9 mouse cellular contexts compared by ENCODE assay signal in genomic region chr11:49653079-49653408, GRCm38 (mm10). TPM values are rescaled to one million over a fixed set of nuclear protein-coding genes. Genes with fewer than 3 reads are reported as not detected.
DNase-seq lines count a peak whose midpoint lies in the region; ATAC-seq lines count a peak whose summit lies in the region.
"Had no signal": no experiment of that assay in that cellular context is flagged by ENCODE, and none has a peak within 500 bp of the region (broad histone marks: within the 10 kb centered on the region; RNA-seq: fewer than 3 reads in every experiment).

No protein-coding gene starts in this region.

- peak overlapping the region; percentile 64 for H3K4me2 ChIP-seq in heart, embryonic 12.5 days
- peak overlapping the region; percentile 11; the same call in 1 of the 2 replicates for H3K4me2 ChIP-seq in embryonic facial prominence, embryonic 12.5 days (replicated peaks)
- H3K4me2 ChIP-seq in hindbrain, embryonic 14.5 days (replicated peaks), result peak overlapping the region; percentile 36
- H3K4me2 ChIP-seq in midbrain, embryonic 13.5 days (replicated peaks), result peak overlapping the region; percentile 41

- H3K9ac ChIP-seq in heart, embryonic 12.5 days, result peak overlapping the region; percentile 44; the same call in 1 of the 2 replicates
- no peak overlapping the region for H3K9ac ChIP-seq in embryonic facial prominence, embryonic 12.5 days
- 0 out of 2 replicates have a peak overlapping the region, but pooled peaks have one; percentile 31 for H3K9ac ChIP-seq in hindbrain, embryonic 14.5 days
- H3K9ac ChIP-seq in midbrain, embryonic 13.5 days (replicated peaks), result no peak overlapping the region

- no peak for DNase-seq in heart, postnatal 36 days
- no peak for DNase-seq in hindbrain, embryonic 14.5 days (ENCODE audit: low spot score)
- no peak for DNase-seq in frontal cortex, postnatal 10 days (ENCODE audit: low spot score in 2 of 2)
- DNase-seq in natural killer cell, adult 2 months (ENCODE audit: low spot score in 2 of 2), result no peak
- no peak for DNase-seq in urinary bladder, adult 18-20 months (ENCODE audit: low spot score in 2 of 2)

- WGBS in heart, embryonic 12.5 days, result 31% methylated on average over 11 of the region's 11 CpGs
- WGBS in embryonic facial prominence, embryonic 12.5 days, result 44% methylated on average over 11 of the region's 11 CpGs
- WGBS in hindbrain, embryonic 14.5 days, result 40% methylated on average over 11 of the region's 11 CpGs
- WGBS in midbrain, embryonic 13.5 days, result 40% methylated on average over 11 of the region's 11 CpGs

- intact Hi-C loops in heart, postnatal 36 days (cut with DNase I), result loop anchor here (2.0 kb wide), 3 partner anchors 60 to 216 kb away; partner anchors contain the start of gene Cnot6

- H3K27ac ChIP-seq in heart, embryonic 12.5 days (ENCODE audit: poor library complexity, severe bottlenecking), result no peak overlapping the region
- no peak overlapping the region for H3K27ac ChIP-seq in embryonic facial prominence, embryonic 12.5 days
- no peak overlapping the region for H3K27ac ChIP-seq in hindbrain, embryonic 14.5 days
- H3K27ac ChIP-seq in midbrain, embryonic 13.5 days, result no peak overlapping the region

- no peaks in the 10 kb centered on the region for H3K36me3 ChIP-seq in heart, embryonic 12.5 days
- no peaks in the 10 kb centered on the region for H3K36me3 ChIP-seq in embryonic facial prominence, embryonic 12.5 days
- no peaks in the 10 kb centered on the region for H3K36me3 ChIP-seq in hindbrain, embryonic 14.5 days (replicated peaks; ENCODE audit: control insufficient read depth, insufficient read depth)
- no peaks in the 10 kb centered on the region for H3K36me3 ChIP-seq in midbrain, embryonic 13.5 days
- H3K36me3 ChIP-seq: G1E had no signal

- peak overlapping the region; percentile 20; the same call in 1 of the 2 replicates for H3K4me3 ChIP-seq in heart, embryonic 12.5 days
- no peak overlapping the region for H3K4me3 ChIP-seq in embryonic facial prominence, embryonic 12.5 days
- H3K4me3 ChIP-seq in hindbrain, embryonic 14.5 days (replicated peaks; ENCODE audit: low read length), result no peak overlapping the region
- no peak overlapping the region for H3K4me3 ChIP-seq in midbrain, embryonic 13.5 days (replicated peaks)

- H3K9me3 ChIP-seq in heart, embryonic 12.5 days (replicated peaks), result 0 out of 2 replicates have a peak, but pooled peaks cover 4% of the 10 kb centered on the region
- H3K9me3 ChIP-seq in embryonic facial prominence, embryonic 12.5 days, result peaks cover 4% of the 10 kb centered on the region; the same call in 1 of the 2 replicates
- no peaks in the 10 kb centered on the region for H3K9me3 ChIP-seq in hindbrain, embryonic 14.5 days (ENCODE audit: control insufficient read depth, low read length)
- no peaks in the 10 kb centered on the region for H3K9me3 ChIP-seq in midbrain, embryonic 13.5 days

- peaks cover 37% of the 10 kb centered on the region for H3K4me1 ChIP-seq in heart, embryonic 12.5 days (replicated peaks)
- peaks cover 7% of the 10 kb centered on the region for H3K4me1 ChIP-seq in embryonic facial prominence, embryonic 12.5 days
- H3K4me1 ChIP-seq in hindbrain, embryonic 14.5 days (replicated peaks; ENCODE audit: control insufficient read depth, insufficient read depth, low read length), result 0 out of 2 replicates have a peak, but pooled peaks cover 6% of the 10 kb centered on the region
- peaks cover 4% of the 10 kb centered on the region for H3K4me1 ChIP-seq in midbrain, embryonic 13.5 days (replicated peaks)

- no peaks in the 10 kb centered on the region for H3K27me3 ChIP-seq in heart, embryonic 12.5 days (replicated peaks)
- H3K27me3 ChIP-seq in embryonic facial prominence, embryonic 12.5 days, result no peaks in the 10 kb centered on the region
- H3K27me3 ChIP-seq in hindbrain, embryonic 14.5 days (ENCODE audit: control insufficient read depth, insufficient read depth, low read length), result no peaks in the 10 kb centered on the region
- no peaks in the 10 kb centered on the region for H3K27me3 ChIP-seq in midbrain, embryonic 13.5 days

- ATAC-seq in heart, embryonic 12.5 days (ENCODE audit: insufficient number of reproducible peaks, low FRiP score), result peak; percentile 42; the same call in 1 of the 2 replicates
- no peak for ATAC-seq in embryonic facial prominence, embryonic 12.5 days (ENCODE audit: insufficient number of reproducible peaks, insufficient read depth, low FRiP score, low TSS enrichment)
- ATAC-seq in hindbrain, embryonic 14.5 days (ENCODE audit: low FRiP score), result peak; percentile 31; the same call in 1 of the 2 replicates
- peak; percentile 9; the same call in 1 of the 2 replicates for ATAC-seq in midbrain, embryonic 13.5 days

RNA-seq across cellular contexts. Expression of gene Scgb3a1, which starts 10.4 kb away (rescaled TPM):
- polyA plus RNA-seq in heart, embryonic 12.5 days (2016; fragmentation: Nextera tagmentation; extraction: Ambion mirVana), result 0.40 TPM in 1 of 2 replicates, not detected in the other
- total RNA-seq in heart, postnatal 36 days (2021), result 1 to 10 TPM in 1 of 2 experiments, not detected in 1; 1.2 TPM
- polyA plus RNA-seq in embryonic facial prominence, embryonic 12.5 days (2016; fragmentation: Nextera tagmentation; extraction: Ambion mirVana), result not detected in 2 replicates
- polyA plus RNA-seq in hindbrain, embryonic 14.5 days (2014; fragmentation: Nextera tagmentation; extraction: Ambion mirVana), result not detected in 2 replicates
- not detected in 2 replicates for polyA plus RNA-seq in midbrain, embryonic 13.5 days (2015; fragmentation: Nextera tagmentation; extraction: Ambion mirVana)
- total RNA-seq: G1E had no signal
- polyA plus RNA-seq: G1E had no signal

RNA-seq across cellular contexts. Expression of gene Flt4, which starts 44.0 kb away (rescaled TPM):
- 8.3 and 8.6 TPM in 2 replicates for polyA plus RNA-seq in heart, embryonic 12.5 days (2016; fragmentation: Nextera tagmentation; extraction: Ambion mirVana)
- 10 to 100 TPM; 10.3 to 11.6 TPM for total RNA-seq in heart, postnatal 36 days (2021)
- polyA plus RNA-seq in embryonic facial prominence, embryonic 12.5 days (2016; fragmentation: Nextera tagmentation; extraction: Ambion mirVana), result 5.1 and 5.4 TPM in 2 replicates
- polyA plus RNA-seq in hindbrain, embryonic 14.5 days (2014; fragmentation: Nextera tagmentation; extraction: Ambion mirVana), result 2.2 and 2.8 TPM in 2 replicates
- 1.2 and 1.8 TPM in 2 replicates for polyA plus RNA-seq in midbrain, embryonic 13.5 days (2015; fragmentation: Nextera tagmentation; extraction: Ambion mirVana)

RNA-seq across cellular contexts. Expression of gene Cnot6, which starts 59.5 kb away (rescaled TPM):
- polyA plus RNA-seq in heart, embryonic 12.5 days (2016; fragmentation: Nextera tagmentation; extraction: Ambion mirVana), result 61.5 and 65.9 TPM in 2 replicates
- total RNA-seq in heart, postnatal 36 days (2021), result 10 to 100 TPM; 20.4 to 21.3 TPM
- polyA plus RNA-seq in embryonic facial prominence, embryonic 12.5 days (2016; fragmentation: Nextera tagmentation; extraction: Ambion mirVana), result 85.9 and 90.0 TPM in 2 replicates
- 40.1 and 42.1 TPM in 2 replicates for polyA plus RNA-seq in hindbrain, embryonic 14.5 days (2014; fragmentation: Nextera tagmentation; extraction: Ambion mirVana)
- polyA plus RNA-seq in midbrain, embryonic 13.5 days (2015; fragmentation: Nextera tagmentation; extraction: Ambion mirVana), result 65.6 and 65.8 TPM in 2 replicates

Comparison
In these comparisons a context has a peak if more than half of its experiments do, and no peak if none do; other contexts are left out.
1. H3K4me2 ChIP-seq: peak in every context shown above with its lines; median percentile 64 in heart, embryonic 12.5 days; 41 in midbrain, embryonic 13.5 days; 36 in hindbrain, embryonic 14.5 days; 11 in embryonic facial prominence, embryonic 12.5 days.
2. H3K9ac ChIP-seq: peak in heart, embryonic 12.5 days (single experiment) and hindbrain, embryonic 14.5 days (single experiment); none in embryonic facial prominence, embryonic 12.5 days (single experiment) and midbrain, embryonic 13.5 days (single experiment).